9 mouse cellular contexts compared by ENCODE assay signal in genomic region chr1:141961743-141962142, GRCm38 (mm10).
DNase-seq lines count a peak whose midpoint lies in the region; ATAC-seq lines count a peak whose summit lies in the region.
"Had no signal": no experiment of that assay in that cellular context is flagged by ENCODE, and none has a peak within 500 bp of the region (broad histone marks: within the 10 kb centered on the region; RNA-seq: fewer than 3 reads in every experiment).

No protein-coding gene starts in this region.

- no peak overlapping the region for H3K9ac ChIP-seq in hindbrain, embryonic 14.5 days
- H3K9ac ChIP-seq in hindbrain, embryonic 13.5 days, result no peak overlapping the region
- H3K9ac ChIP-seq: embryonic facial prominence, embryonic 13.5 days had no signal

- no peak overlapping the region for H3K4me3 ChIP-seq in hindbrain, embryonic 14.5 days (replicated peaks; ENCODE audit: low read length)
- H3K4me3 ChIP-seq in hindbrain, embryonic 13.5 days, result no peak overlapping the region
- H3K4me3 ChIP-seq: embryonic facial prominence, embryonic 13.5 days had no signal

- no peak for ATAC-seq in hindbrain, embryonic 14.5 days (ENCODE audit: low FRiP score)
- ATAC-seq in hindbrain, embryonic 13.5 days (ENCODE audit: low FRiP score), result no peak
- no peak for ATAC-seq in megakaryocyte, adult 5-6 weeks (ENCODE audit: poor library complexity, severe bottlenecking)
- ATAC-seq in erythroid progenitor cell, adult 5-6 weeks (replicated peaks; ENCODE audit: low FRiP score, poor library complexity, severe bottlenecking), result no peak

- 2% methylated on average over 2 of the region's 2 CpGs for WGBS in hindbrain, embryonic 14.5 days
- WGBS in hindbrain, embryonic 13.5 days, result 0% methylated on average over 2 of the region's 2 CpGs

- no peak overlapping the region for H3K4me2 ChIP-seq in hindbrain, embryonic 14.5 days (replicated peaks)
- no peak overlapping the region for H3K4me2 ChIP-seq in hindbrain, embryonic 13.5 days
- H3K4me2 ChIP-seq: embryonic facial prominence, embryonic 13.5 days had no signal

- DNase-seq in hindbrain, embryonic 14.5 days (ENCODE audit: low spot score), result peak; percentile 24
- DNase-seq in right cerebral cortex, postnatal 4 days, result peak; percentile 11
- DNase-seq in right cerebral cortex, adult 18-20 months, result no peak
- peak; percentile 37 for DNase-seq in adrenal gland, postnatal 14 days
- peak; percentile 11 to 68 for DNase-seq in kidney, postnatal 36 days

- no peaks in the 10 kb centered on the region for H3K27me3 ChIP-seq in hindbrain, embryonic 14.5 days (ENCODE audit: control insufficient read depth, insufficient read depth, low read length)
- no peaks in the 10 kb centered on the region for H3K27me3 ChIP-seq in hindbrain, embryonic 13.5 days
- H3K27me3 ChIP-seq: embryonic facial prominence, embryonic 13.5 days had no signal

- H3K36me3 ChIP-seq in hindbrain, embryonic 14.5 days (replicated peaks; ENCODE audit: control insufficient read depth, insufficient read depth), result no peaks in the 10 kb centered on the region
- no peaks in the 10 kb centered on the region for H3K36me3 ChIP-seq in hindbrain, embryonic 13.5 days
- H3K36me3 ChIP-seq: embryonic facial prominence, embryonic 13.5 days had no signal

- no peaks in the 10 kb centered on the region for H3K9me3 ChIP-seq in hindbrain, embryonic 14.5 days (ENCODE audit: control insufficient read depth, low read length)
- no peaks in the 10 kb centered on the region for H3K9me3 ChIP-seq in hindbrain, embryonic 13.5 days
- H3K9me3 ChIP-seq: embryonic facial prominence, embryonic 13.5 days had no signal

- no peaks in the 10 kb centered on the region for H3K4me1 ChIP-seq in hindbrain, embryonic 14.5 days (replicated peaks; ENCODE audit: control insufficient read depth, insufficient read depth, low read length)
- H3K4me1 ChIP-seq in hindbrain, embryonic 13.5 days (replicated peaks), result no peaks in the 10 kb centered on the region
- H3K4me1 ChIP-seq: embryonic facial prominence, embryonic 13.5 days had no signal

- no peak overlapping the region for H3K27ac ChIP-seq in hindbrain, embryonic 14.5 days
- no peak overlapping the region for H3K27ac ChIP-seq in hindbrain, embryonic 13.5 days
- H3K27ac ChIP-seq: embryonic facial prominence, embryonic 13.5 days had no signal
